Mouse (Mus musculus): ENCODE results near the gene Wnt2.

The Wnt2 gene

DNA sequence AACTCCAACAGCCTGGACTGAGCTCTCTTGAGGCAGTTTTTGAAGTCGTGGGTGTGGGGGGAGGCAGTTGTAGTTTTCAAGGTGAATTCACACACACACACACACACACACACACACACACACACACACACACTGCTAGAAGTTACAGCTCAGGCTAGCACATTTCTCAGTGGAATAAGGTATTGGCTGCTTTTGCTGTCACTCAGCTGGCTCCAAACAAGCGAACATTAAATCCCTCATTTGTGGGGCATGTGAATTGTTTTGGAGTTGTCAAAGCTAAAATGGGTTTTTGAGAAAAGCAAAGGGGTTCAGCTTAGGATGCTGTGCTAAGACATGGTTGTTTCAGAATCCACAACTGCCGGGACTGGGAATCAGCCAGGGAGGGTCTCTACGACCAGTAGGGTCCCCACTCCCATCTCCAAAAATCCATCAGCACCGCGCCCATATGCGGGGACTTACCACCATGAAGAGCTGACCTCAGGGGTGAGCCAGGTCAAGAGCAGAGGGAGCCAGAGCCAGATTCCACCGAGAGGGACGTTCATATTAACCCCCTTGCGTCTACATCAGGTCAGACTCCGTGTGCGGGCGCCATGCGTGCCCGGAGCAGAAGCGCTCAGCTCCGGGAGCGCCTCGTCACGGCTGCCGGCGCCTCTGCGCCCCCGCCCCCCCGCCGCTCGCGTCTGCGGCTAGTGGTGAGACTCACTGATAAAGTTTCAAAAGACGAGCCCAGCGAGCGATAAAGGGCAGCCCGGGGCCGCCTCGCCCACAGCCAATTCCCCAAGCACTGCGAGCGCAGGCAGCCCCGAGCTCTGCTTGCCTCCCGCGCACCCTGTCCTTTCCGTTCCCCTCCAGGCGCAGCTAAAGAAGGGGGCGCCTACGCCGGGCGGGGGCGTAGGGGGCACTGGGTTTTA is at the start of gene Wnt2:
Wnt2 (minus strand) TSS at position 840 of the 911 bp plus-strand sequence.
- no peak for DNase-seq (ENCODE audit: low spot score in 2 of 2)

DNA sequence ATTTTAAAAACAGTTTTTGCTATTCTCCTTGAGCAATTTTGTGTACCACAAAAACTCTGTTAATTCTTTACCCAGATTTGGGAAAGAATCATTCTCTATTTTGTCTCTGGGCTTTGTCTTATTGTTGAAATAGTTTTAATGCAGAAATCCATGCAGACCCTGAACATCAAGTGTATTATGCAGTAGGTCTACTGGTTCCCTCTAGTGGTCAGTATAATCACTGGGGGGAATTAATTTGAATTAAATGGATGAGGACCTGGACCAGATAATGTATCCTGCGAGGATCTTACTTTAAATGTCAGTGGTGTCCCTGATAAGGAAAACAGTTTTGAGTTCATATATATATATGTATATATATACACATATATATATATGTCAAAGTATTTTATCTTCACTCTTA is 48.2 kb upstream of the Wnt2 start:
- no peak for DNase-seq (ENCODE audit: low spot score in 2 of 2)

DNA sequence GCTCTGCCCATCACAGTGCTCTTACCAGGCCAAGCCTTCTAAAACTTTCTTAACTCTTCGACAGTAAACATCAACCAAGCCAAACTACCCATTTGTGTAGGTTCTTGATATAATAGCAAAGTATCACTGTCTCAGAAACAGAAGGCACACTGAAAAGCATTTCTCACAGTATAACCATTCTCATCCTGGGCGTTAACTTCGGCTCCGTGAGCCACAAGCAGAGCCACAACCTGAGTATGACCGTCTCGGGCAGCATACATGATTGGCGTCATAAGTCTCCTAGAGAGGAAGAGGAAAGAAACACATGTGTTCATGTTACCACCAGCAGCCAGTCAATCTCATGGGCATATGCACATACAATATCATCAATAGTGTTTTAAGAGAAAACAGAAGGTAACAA is 46.6 kb upstream of the Wnt2 start:
- no peak for DNase-seq (ENCODE audit: low spot score in 2 of 2)

DNA sequence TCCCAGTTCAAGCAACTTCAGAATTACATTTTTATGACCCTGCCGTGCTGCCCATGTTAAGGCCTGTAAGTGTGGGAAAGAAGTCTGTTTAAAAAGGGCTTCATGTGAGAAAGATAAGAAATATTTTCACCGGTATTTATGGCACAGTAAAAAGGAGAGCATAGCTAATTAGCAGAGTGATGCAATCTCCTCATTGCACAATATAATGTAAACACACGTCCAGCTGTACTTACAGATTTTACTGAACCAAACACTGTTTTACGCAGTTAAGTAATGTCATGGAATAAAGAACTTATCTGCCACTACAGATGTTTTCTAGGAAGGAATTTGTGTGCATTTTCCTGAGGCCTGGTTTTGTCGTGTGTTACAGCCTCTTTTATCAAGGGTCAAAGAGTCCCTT is 46.2 kb upstream of the Wnt2 start:
- DNase-seq (ENCODE audit: low spot score in 2 of 2), result no peak

DNA sequence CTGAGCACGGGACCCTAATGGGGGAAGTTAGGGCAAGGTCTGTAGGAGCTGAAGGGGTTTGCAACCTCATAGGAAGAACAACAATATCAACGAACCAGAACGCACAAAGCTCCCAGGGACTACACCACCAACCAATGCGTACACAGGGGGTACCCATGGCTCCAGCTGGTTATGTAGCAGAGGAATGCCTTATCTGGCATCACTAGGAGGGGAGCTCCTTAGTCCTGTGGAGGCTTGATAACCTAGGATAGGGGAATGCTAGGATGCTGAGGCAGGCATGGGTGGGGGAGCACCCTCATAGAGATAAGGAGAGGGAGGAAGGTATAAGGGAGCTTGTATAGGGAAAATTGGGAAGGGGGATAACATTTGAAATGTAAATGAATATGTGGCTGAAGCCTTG is 27.5 kb upstream of the Wnt2 start:
- DNase-seq (ENCODE audit: low spot score in 2 of 2), result no peak

DNA sequence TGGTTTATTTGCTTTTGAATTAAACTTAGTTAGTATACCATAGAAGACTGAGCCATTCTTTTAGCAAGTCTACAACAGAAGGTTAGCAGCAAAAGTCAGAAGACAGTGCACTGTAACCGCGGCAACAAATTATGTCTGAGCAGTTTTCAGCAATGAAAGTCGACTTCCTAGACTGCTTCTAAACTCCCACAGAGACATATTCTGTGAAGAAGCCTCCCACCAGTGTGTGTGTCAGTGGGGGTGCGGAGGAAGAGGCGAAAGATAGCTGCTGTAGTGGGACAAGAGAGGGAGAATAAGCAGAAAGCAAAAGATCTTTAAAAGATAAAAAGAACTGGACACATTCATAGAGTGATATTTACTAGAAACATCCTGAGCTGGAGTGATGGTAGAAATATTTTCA is 21.3 kb upstream of the Wnt2 start:
- no peak for DNase-seq (ENCODE audit: low spot score in 2 of 2)

DNA sequence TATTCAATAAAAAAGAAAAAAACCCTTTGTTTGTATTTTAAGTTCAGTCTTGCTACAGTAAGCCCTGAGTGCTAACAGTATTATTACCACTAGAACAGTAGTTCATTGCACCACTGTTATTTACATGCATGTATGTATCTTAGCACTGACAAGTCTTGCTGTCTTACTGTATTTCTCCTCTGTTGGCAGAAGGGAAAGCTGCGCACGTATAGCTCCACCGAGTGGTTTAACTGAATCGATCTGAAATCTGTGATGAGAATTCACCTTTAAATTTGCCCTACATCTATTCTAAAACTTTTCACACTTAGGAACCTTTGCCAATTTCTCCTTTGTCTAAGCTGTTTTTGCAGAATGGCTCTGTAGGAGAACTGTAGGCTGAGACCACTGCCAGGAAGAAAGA is 13.9 kb upstream of the Wnt2 start:
- DNase-seq (ENCODE audit: low spot score in 2 of 2), result no peak

DNA sequence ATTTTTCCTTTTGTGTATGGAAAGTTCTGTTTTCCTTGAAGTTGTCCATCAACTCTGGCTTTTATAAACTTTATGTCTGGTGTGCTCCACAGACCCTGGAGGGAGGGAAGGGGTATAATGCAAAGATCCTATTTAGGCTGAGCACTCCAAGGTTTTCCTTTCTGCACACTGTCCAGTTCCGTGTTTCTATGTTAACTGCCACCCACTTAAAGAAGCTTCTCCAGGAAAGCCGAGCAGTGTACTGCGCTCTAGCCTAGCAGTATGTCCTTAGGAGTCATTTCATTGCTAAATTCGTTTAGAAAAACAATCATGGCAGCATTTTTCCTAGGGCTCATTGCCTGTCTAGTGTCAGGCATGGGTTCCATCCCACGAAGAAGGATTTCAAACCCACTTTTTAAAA is 12.8 kb upstream of the Wnt2 start:
- DNase-seq (ENCODE audit: low spot score in 2 of 2), result no peak

DNA sequence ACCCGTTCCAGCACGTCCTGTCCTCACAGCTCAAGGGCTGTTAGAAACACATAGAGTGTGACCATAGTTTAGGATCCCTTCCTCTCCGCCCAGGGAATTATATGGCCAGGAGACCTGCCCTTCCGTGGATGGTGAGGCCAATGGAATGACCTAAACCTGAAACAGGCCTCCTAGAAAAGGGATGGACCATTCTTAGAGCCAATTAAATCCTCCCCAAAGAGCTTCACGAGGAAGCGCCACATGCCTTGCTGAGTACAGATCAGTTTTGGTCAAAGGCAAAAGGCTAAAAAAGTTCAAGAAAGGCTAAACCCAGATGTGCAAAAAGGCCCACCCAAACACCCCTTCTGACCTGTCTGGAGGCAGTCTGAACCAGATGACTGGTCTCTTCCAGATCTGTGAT is 1.9 kb upstream of the Wnt2 start:
- DNase-seq (ENCODE audit: low spot score in 2 of 2), result no peak

DNA sequence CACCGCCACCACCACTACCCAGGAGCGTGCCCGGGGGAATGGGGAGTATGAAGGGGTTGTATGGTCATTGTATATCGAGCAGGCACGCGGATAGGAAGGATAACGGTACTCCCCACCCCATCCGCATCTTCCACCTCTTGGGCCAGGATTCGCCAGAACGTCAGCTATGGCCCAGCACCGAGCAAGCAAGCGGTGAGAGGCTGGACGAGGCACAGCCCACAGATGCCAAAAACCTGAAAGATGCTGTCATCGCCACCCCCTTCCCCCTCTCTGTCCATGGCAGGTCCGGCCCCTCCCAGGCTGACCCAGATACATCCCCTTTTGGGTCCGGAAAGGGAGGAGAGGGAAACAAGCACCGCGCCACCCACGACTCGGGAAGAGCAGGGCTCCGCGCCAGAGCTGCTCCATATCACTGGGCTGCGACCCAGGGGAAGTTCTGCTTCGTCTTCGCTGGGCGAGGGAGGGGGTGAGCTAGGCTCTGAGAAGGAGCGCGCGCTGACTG is 1.2 kb upstream of the Wnt2 start:
- DNase-seq (ENCODE audit: low spot score in 2 of 2), result peak; percentile 54 to 63

DNA sequence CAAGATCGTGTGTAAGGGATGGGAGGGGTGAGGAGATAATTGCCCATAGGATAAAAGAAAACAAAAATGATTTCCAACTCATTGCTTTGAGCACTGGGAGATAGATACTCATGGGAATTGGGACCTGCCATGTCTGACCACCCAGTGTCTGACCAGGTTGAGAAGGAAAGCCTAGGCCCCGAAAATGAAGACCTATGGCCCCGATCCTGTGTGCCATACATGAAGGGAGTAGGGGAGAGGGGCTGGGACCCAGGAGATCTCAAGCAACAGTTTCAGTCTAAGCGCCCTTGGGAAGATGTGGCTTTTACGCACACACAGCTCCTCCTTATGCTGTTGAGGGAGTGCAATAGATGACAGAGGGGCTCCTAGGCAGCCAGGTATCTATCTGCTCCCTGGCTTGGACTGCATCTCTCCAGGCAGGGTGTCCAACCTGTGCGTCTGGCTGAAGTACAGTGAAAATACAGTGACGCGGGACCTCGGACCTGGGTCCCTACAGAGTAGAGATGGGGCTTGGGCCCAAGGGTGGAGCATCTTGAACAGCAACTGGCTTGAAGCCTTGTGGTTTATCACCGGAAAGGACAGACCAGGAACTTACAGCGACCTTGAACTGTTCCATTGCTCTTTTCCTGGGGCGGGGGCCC is 603 bp upstream of the Wnt2 start:
- DNase-seq (ENCODE audit: low spot score in 2 of 2), result peak in 1 of 2 experiments; percentile 9

DNA sequence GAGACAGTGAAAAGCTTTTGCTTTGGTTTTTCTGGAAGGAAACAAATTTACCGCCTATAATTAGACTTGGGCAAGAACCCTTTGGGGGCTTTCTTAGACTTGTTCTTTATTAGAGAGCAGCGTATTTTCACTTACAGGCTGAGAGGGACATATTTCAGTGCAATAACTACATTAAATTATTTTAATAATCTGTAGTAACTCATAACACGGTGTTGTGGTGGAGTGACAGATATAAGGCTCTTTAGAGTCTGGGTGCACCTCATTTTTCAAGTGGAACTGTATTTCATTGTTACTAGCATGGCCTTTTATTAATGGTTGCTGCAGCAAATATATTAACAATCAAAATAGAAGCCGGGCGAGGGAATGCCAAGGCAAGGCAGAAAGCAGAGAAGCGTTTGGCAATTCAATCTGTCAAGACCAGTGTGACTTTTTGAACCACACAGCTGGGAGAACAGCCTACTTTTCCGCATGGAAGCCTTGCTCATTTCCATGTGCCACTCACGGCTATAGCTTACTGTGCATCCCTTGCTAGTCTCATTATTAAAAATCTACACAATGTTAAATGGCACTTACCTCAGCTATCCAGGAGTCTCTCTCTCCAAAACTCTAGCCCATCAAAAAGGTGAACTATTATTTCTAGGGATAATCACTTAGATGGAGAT is 6.1 kb downstream of the Wnt2 start:
- no peak for DNase-seq (ENCODE audit: low spot score in 2 of 2)

DNA sequence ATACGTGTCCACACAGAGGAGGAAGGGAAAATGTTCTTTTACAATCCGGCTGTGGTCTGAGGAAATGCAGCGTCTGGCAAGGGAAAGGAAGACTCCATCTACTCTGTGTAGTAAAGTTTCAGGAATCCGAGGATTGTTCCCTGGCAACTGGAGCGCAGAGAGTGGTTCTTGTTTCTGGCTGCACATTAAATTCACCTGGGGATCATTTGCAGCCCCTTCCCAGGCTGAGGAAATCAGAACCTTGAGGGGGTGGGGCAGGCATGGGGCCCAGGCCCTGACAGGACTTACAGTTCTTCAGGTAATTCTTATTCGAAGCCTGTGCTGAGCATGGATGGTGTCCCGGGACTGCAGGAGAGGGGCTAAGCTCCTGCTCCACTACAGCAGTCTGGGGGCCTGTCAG is 17.0 kb downstream of the Wnt2 start:
- no peak for DNase-seq (ENCODE audit: low spot score in 2 of 2)

DNA sequence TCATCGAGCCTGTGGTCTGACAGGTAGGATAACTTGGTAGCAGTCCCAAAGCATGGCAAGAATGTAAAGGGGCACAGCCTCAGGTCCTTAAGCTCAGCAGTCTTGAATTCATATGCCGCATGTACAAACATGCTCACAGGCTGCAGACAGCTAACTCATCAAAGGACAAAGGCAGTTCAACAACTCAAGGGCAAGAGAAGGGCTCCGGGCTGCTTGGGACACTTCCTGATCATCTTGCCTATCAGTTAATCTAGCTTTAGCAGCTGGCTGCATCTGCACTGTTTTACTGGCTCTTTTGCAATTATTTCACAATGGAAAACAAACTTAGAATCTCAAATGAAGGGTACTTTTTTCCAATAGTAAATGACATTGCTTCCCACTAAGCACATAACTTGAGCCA is 23.0 kb downstream of the Wnt2 start:
- DNase-seq (ENCODE audit: low spot score in 2 of 2), result no peak

DNA sequence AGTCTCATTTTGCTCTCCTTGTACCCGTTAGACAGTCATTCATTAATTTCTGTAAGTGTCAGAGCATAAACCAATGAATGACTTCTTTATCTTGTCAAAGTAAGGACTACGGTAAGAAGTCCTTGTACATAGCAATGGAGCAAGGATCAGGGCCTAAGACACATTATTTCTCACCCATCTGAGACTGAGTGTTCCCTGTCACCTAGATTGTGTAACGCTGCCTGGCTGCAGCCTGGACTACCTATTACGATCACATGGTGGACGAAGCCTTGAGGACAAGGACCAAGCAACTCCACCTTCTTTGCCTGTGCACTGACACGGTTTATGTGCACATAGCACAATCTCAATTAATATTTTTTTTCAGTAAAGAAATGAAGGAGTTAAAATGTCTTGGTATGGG is 28.3 kb downstream of the Wnt2 start:
- DNase-seq (ENCODE audit: low spot score in 2 of 2), result no peak

DNA sequence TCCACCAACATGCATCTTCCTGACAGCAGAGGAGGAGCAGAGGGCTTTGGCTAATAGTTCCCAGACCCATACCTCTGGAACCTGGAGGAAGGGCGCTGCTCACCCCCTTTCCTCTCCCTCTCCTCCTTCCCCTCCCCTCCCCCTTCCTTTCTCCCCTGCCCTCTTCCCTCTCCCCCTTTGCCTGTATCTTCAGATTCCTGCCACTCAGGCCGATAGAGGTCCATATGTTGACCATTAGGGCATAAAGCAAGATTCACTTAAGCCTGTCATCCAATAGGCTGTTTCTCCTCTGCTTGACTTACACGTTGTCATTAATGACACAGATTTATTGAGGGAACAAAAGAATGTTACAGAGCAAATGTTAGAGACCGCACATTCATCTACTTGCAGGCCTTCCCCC is 31.9 kb downstream of the Wnt2 start:
- no peak for DNase-seq (ENCODE audit: low spot score in 2 of 2)

DNA sequence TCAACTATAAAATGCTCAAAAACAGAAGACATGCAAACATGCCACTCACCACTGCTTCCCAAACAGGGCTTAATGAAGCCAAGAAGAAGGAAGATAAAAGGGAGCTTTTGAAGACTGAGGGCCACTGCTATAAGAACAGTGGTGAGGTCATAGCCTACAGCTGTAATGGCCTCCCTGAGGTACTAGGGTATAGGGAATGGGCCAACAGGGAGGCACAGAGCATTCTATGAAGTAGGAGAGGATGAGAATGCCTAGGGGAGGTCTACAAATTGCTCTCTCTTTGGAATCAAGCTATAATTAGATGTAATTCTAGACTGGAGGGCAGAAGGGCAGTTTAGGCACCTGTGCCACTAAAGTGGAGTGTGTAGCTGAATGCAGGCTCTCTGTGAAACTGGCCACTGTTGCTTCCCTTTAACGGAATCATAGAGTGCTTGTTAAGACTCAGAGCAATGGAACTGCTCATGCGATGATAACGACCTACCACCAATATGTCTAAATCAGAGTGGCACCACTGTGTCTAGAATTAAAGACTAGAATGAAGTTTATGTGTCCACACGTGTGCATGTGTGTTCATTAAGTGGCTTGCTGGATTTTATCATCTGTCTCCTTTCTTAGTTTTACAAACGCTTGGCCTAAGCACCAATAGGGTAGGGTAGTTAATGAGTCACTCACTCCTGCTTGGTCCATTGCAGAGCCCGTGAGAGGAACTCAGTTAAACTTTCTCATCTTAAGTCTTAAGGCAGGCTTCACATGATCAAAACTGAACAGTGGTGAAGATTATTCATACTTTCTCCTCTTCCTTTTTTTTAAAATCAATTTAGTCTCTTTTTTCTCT is 35.2 kb downstream of the Wnt2 start:
- no peak for DNase-seq (ENCODE audit: low spot score in 2 of 2)

DNA sequence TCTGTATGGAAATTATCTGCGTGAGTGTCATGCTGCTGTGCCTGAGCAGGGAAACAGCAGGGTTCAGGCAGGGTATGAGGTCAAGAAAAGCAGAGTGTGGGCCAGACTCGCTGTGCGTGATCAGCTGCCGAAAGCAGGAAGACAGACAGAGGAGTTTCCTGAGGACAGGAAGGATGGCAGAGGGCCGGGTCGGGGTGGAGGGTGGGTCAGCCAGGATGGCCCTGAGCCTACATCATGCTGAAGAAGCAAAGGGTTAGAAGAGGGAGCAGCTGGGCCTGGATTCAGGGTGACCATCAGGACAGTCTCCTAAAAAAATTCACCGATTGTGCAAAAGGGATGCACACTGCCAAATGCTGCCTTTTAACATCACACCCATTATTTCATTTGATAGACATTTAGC is 38.8 kb downstream of the Wnt2 start:
- peak in 1 of 2 experiments; percentile 2 for DNase-seq (ENCODE audit: low spot score in 2 of 2)

DNA sequence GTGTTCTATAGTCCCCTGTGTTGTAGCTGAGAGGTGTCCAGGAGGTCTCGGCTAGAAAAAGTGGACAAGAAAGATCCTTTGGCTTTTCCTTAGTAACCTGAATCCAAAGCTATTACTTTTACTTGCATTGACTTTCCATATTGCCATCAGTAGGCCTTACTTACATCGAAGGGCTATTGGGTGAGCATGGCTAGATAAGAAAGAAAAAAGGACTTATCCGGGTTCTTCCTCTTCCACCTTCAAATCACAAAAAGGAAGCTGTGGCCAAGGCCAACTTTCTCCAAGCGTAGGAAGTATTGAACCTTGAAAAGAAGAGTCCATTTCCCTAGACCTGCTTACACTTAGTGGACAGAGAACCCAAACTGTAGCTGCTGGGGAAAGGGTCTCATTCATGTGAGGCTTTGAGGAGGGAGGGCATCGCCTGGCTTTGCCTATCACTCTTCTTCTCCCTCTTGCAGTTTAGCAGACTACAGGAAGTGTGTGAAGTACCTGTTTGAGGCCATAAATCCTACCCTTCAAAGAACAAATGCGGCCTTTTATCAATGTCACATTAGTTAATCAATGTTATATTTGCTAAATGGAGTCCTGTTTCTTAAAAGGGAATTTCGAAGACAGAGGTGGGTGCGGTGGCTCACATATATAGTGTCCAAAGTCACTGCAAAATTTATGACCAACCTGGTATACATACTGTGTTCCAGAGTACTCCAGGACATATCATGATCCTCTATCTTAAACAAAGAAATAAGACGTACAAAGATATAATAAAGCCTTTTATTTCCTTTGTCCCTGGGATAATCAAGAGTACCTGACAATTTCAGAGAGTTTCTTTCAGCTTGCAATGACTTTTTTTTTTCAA is 40.0 kb downstream of the Wnt2 start:
- no peak for DNase-seq (ENCODE audit: low spot score in 2 of 2)

DNA sequence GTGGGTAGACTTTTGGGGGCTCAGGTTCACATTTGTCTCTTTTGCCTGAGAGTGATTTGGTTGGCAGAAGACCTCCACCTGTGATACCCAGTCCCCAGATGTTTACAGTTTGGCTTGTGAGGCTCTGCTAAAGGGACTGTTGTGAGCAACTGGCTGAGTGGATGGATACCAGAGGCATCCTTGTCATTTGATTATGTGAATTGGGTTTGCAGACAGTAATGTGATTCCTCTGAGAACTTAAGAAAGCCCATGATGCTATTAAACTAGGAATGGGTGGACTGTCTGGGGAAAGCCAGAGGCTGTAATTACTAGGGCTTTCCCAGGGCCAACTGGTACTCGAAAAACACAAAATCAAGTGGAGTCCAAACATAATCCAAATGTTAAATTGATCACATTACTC is 51.0 kb downstream of the Wnt2 start:
- DNase-seq (ENCODE audit: low spot score in 2 of 2), result no peak

DNA sequence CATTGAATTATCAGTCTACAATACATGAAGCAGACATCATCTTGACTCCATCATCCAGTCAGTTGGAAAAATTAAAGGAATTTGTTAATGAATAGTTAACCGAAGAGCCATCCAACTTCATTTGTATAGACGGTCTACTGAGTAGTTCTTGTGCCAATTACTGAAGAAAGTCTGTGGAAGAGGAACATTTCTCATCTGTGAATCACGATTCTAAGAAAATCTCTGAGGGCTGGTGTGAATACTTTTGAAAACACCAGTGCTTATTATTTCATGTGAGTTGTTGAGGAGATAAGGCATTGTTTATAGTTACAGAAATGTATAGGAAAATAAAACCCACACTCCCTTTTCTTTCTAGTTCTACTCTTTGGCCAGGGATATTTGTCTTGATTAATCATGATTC is 51.5 kb downstream of the Wnt2 start:
- no peak for DNase-seq (ENCODE audit: low spot score in 2 of 2)
